Mouse (Mus musculus): Measurements from ENCODE around the gene Cubn. TPM values are rescaled to one million over a fixed set of nuclear protein-coding genes. Genes with fewer than 3 reads are reported as not detected.
A peak's percentile ranks its signal among the peaks of the same experiment; 100 is the strongest.

Gene Cubn
- 0.41 and 0.90 TPM in 2 replicates for total RNA-seq (2021)
- long read RNA-seq, experiment 1 = 0 reads
- long read RNA-seq, experiment 2 = 0 reads

DNA sequence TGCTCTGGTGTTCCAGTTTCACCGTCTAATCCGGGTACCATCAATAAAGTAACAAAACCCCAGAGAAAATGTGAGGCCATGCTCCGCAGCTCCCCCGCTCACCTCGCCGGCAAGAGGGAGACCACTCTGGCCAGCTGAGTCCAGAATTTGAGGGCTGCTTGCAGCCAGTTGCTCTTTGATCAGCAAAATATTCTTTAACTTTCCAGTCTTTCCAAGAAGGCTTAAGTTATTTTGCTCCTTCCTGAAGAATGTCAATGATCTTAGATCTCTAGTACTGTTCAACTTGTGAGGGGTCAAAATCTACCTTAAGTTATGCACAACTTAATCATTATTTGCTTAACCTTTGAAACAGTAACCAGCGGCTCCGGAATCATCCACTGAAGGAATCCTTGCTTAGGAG, at the start of gene Cubn:
Cubn (minus strand) TSS at position 80 of the 400 bp plus-strand sequence.
- no peak for DNase-seq

DNA sequence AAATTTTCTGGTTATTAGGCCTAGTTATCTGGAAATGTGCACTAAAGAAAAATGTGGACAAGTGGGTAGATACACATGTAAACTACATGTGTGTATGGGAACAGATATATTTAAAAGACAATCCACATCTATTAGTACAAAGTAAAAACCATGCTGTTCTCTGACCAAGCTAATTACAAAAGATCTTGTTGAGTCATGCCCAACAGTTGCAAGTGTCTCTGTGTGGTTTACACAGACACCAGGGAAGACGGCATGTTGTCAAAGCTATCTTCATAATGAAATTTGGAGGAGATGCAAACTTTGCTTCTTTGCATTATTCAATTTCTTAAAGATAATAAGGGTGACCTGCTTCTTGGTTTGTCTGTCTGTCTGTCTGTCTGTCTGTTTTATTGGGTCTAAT, 48.2 kb upstream of the Cubn start:
- DNase-seq = no peak

- no peak for DNase-seq
Measured at GRCm38 (mm10) chr2:13538704-13539377, 47.2 kb upstream of the Cubn start.

DNA sequence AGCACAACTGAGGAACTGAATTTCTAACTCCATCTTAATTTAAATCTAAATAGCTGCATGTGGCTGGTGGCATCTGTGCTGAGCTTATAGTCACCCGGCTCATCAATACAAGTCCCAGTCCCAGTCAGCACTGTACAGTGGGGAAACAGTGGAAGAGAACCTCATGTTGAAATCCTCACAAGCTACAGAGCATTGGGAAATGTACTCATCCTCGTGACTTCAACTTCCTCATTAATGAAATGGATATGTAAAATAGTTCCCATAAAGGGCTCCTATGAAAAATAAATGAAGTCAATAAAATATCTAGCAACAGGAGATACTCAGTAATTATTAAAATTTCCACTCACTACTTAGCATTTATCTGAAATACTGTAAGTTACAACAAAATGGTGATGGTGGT, 46.6 kb upstream of the Cubn start:
- DNase-seq = no peak

- peak; percentile 41 for DNase-seq
Measured at GRCm38 (mm10) chr2:13537733-13538132, 46.1 kb upstream of the Cubn start.

GRCm38 (mm10) chr2:13536747-13537146, 45.1 kb upstream of the Cubn start:
- no peak for DNase-seq

DNA sequence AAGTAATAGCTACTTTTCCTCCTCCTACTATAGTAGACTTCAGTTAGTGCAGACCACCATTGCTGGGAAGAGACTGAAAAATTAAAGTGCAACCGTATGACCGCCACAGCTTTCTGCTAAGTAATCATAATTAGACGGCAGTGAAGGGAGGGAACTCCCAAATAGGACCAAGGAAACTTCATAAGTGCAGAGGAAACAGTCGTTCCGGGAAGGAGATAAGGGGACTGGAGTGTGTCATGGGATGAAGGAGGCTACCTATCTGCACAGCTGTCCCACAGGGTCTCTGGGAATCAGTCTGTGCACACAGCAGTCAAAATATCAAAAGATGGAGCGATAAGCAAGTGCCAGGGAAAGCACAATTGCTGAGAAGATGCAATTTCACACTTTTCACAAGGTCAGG, 39.0 kb upstream of the Cubn start:
- DNase-seq = no peak

GRCm38 (mm10) chr2:13529253-13529933, 37.8 kb upstream of the Cubn start:
- DNase-seq = no peak

- peak; percentile 72 for DNase-seq
Measured at GRCm38 (mm10) chr2:13527531-13527930, 35.9 kb upstream of the Cubn start.

DNA sequence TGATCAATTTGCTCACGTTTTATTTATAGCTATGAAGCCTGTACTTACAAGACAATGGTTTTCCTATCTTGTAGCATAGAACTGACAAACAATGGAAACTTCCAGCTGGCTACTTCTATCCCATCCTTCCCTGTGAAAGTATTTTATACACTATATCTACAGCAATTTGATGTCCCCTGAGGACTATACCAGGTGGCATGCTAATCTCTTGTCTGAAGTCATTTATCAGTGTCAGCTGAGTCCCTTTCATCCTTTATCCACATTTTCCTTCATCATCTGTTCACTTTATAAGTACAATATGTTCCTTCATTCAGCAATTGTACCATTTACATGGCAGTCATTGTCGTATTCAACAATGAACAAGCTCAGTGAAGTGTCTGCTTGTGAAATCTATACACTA, 35.5 kb upstream of the Cubn start:
- DNase-seq = no peak

GRCm38 (mm10) chr2:13526205-13526604, 34.6 kb upstream of the Cubn start:
- DNase-seq = no peak

DNA sequence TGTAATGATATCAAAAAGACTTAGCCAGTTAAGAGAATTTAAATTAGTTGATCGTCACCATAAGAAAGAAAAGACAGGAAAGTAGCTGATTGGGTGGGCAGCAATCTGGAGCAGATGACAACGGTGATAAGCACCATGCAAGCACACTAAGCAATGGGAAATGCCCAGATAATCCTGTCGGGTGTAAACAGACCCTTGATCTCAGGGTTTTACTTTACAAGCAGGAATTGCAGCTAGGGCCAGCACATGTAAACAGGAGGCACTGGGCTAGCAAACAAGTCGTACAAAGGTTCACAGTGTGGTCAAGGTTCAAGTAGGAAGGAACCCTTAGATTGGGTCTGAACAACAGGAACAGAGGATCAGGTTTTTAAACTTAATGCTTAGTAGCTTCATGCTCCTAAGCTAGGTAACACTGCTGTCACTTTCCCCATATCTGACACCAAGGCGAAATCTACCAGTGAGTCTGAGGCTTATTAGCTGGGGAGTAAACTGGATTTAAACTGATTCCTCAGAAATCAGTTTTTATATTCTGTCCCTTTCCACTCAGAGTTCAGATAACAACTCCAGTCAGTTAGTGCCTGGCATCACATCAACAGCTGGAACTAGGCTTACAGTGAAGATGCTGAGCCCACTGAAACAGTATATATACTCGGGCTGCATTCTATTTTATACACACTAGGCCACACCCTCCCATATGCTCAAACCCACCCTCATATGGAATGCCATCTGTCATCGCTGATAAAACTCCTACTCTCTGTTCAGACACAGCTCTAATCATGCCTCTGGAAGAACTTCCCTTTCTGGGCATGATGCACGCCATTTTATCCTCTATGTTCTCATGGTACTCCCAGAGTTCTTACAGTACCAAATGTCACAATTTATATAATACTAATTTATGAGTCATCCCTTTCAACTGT, 32.2 kb upstream of the Cubn start:
- DNase-seq = no peak

- DNase-seq = no peak
Measured at GRCm38 (mm10) chr2:13522106-13522505, 30.5 kb upstream of the Cubn start.

- no peak for DNase-seq
Measured at GRCm38 (mm10) chr2:13514949-13515348, 23.3 kb upstream of the Cubn start.

GRCm38 (mm10) chr2:13502717-13503116, 11.1 kb upstream of the Cubn start:
- no peak for DNase-seq

DNA sequence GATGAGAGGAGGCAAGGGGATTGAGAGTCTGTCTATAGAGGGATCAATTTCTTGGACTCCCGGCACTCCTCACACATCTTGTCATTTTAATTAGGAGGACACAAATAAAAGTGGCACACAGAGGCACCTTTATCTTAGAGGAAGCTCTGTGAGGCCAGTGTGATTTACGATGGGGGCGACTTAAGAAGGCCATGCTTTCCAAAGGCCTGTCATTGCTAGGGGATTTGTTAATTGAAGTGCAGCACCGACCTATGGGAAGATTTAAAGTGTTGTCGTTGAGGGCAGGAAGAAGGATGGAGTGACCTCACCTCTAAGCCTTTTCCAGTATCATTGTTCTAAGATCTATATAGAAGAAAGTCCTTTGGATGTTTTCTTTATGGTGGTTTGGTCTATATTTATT, 9.9 kb upstream of the Cubn start:
- DNase-seq = no peak

DNA sequence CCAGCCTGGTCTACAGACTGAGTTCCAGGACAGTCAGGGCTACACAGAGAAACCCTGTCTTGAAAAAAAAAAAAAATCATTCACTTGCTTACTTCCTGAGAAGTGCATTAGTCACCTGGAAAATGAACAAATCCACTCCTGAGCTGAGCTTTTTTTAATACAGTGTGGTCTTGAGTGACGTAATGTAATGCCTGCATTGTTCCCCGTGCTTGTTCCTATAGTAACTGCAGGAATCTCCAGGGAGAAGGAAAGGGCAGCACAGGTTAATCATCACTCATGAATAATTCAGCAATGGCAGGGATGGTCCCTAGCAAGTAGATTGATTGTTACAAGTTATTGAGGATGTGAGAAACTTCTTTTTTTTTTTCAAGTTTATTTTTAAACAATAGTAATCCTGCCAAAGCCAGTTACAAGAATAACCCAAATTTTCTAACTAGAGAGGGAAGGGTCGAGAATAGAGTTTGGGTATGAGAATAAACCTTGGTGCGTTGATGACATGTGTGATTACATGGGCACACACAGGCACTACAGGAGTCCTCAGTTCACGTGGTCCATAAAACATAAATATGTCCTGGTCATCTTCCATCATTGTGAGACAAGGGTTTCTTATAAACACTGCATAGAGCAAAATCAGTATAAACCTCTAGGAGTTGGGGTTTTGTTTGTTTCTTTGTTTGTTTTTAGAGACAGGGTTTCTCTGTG, 8.8 kb upstream of the Cubn start:
- no peak for DNase-seq

DNA sequence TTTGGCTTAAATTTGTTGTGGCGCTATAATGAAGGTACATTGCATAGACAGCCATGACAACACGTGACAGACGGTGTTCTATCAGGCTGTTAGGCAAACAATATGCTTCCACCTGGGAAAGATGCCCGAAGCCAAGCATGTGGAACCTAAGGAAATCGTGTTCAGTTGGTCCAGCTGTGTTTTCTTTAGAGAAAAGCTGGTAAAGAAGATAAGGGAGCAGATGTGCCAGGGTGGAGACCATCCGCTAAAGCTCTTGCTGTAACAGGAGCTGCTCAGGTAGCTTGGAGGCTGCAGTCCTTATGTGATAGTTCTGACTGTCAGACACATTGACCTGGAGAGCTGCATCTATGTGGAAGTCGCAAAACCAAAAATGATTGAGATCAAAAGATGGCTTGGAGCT, 7.6 kb upstream of the Cubn start:
- no peak for DNase-seq

GRCm38 (mm10) chr2:13496087-13496486, 4.5 kb upstream of the Cubn start:
- DNase-seq = no peak

- DNase-seq = no peak
Measured at GRCm38 (mm10) chr2:13492927-13493326, 1.3 kb upstream of the Cubn start.

GRCm38 (mm10) chr2:13490480-13490879, 1.1 kb downstream of the Cubn start:
- DNase-seq = no peak

- no peak for DNase-seq
Measured at GRCm38 (mm10) chr2:13486470-13486869, 5.1 kb downstream of the Cubn start.
